11 mouse cellular contexts compared by ENCODE assay signal in genomic region chr4:122838416-122838815, GRCm38 (mm10). TPM values are rescaled to one million over a fixed set of nuclear protein-coding genes. Genes with fewer than 3 reads are reported as not detected.
DNase-seq lines count a peak whose midpoint lies in the region; ATAC-seq and TF ChIP-seq lines count a peak whose summit lies in the region.
"Had no signal": no experiment of that assay in that cellular context is flagged by ENCODE, and none has a peak within 500 bp of the region (broad histone marks: within the 10 kb centered on the region; RNA-seq: fewer than 3 reads in every experiment).

No protein-coding gene starts in this region.

- no peak for TF ChIP-seq CTCF in thymus, adult 2 months (IDR thresholded peaks at IDR 0.05; ENCODE audit: borderline replicate concordance, control insufficient read depth, extremely low read depth, insufficient read depth, low read length, poor library complexity)
- no peak for TF ChIP-seq CTCF in cerebellum, adult 2 months (IDR thresholded peaks at IDR 0.05; ENCODE audit: borderline replicate concordance, insufficient read depth, low read depth, low read length)

- no peak overlapping the region for H3K4me2 ChIP-seq in kidney, embryonic 15.5 days
- H3K4me2 ChIP-seq: liver, embryonic 12.5 days; midbrain, embryonic 13.5 days had no signal

- no peak overlapping the region for H3K4me3 ChIP-seq in thymus, adult 2 months (ENCODE audit: control insufficient read depth, insufficient read depth, low read length)
- H3K4me3 ChIP-seq in kidney, embryonic 15.5 days (replicated peaks), result no peak overlapping the region
- H3K4me3 ChIP-seq in cerebellum, adult 2 months (replicated peaks; ENCODE audit: insufficient read depth, low read depth, low read length), result no peak overlapping the region
- H3K4me3 ChIP-seq: hindbrain, embryonic 10.5 days; liver, embryonic 12.5 days; midbrain, embryonic 13.5 days had no signal

- H3K9me3 ChIP-seq in kidney, embryonic 15.5 days (replicated peaks), result no peaks in the 10 kb centered on the region
- H3K9me3 ChIP-seq: liver, embryonic 12.5 days had no signal

- no peak for DNase-seq in thymus, adult 2 months
- DNase-seq in thymus, postnatal 25 days, result no peak
- no peak for DNase-seq in cerebellum, adult 2 months
- DNase-seq in spleen, adult 12 weeks (ENCODE audit: low spot score), result no peak

- H3K36me3 ChIP-seq in thymus, adult 2 months (ENCODE audit: control insufficient read depth, insufficient read depth, low read length), result peaks cover 8% of the 10 kb centered on the region
- H3K36me3 ChIP-seq in kidney, embryonic 15.5 days, result peaks cover 20% of the 10 kb centered on the region

- peaks cover 20% of the 10 kb centered on the region for H3K4me1 ChIP-seq in thymus, adult 2 months (replicated peaks; ENCODE audit: control insufficient read depth, insufficient read depth, low read length)
- H3K4me1 ChIP-seq in kidney, embryonic 15.5 days, result peaks cover 14% of the 10 kb centered on the region
- H3K4me1 ChIP-seq in cerebellum, adult 2 months (ENCODE audit: control insufficient read depth, insufficient read depth, low read length), result peaks cover 3% of the 10 kb centered on the region; the same call in 1 of the 2 replicates

- TF ChIP-seq POLR2A in thymus, adult 2 months (IDR thresholded peaks at IDR 0.05; ENCODE audit: control insufficient read depth, extremely low read depth, insufficient read depth, low read length, poor library complexity), result no peak
- TF ChIP-seq POLR2A in cerebellum, adult 2 months (IDR thresholded peaks at IDR 0.05; ENCODE audit: borderline replicate concordance, insufficient read depth, low read length), result no peak

- WGBS in thymus, adult 2 months, result 5% methylated on average over 1 of the region's 1 CpGs
- WGBS in kidney, embryonic 15.5 days, result 69% methylated on average over 1 of the region's 1 CpGs
- WGBS in cerebellum, adult 2 months, result 44% methylated on average over 1 of the region's 1 CpGs

- ATAC-seq in activated CD4-positive, CD25-positive, alpha-beta regulatory T cell, adult 4 months, result peak; percentile 42
- peak; percentile 42; the same call in 1 of the 2 replicates for ATAC-seq in monocyte, adult 5-6 weeks (replicated peaks; ENCODE audit: insufficient number of reproducible peaks, low FRiP score, low TSS enrichment, poor library complexity, severe bottlenecking)
- ATAC-seq in kidney, embryonic 15.5 days (replicated peaks; ENCODE audit: low FRiP score), result no peak
- ATAC-seq: liver, embryonic 12.5 days; lung, postnatal 0 days; midbrain, embryonic 13.5 days had no signal

- peak overlapping the region; percentile 94 for H3K27ac ChIP-seq in thymus, adult 2 months (ENCODE audit: control insufficient read depth, insufficient read depth, low read length)
- no peak overlapping the region for H3K27ac ChIP-seq in kidney, embryonic 15.5 days
- H3K27ac ChIP-seq in cerebellum, adult 2 months (ENCODE audit: insufficient read depth, low read length), result no peak overlapping the region
- H3K27ac ChIP-seq: hindbrain, embryonic 10.5 days; liver, embryonic 12.5 days; midbrain, embryonic 13.5 days had no signal

- no peaks in the 10 kb centered on the region for H3K27me3 ChIP-seq in thymus, adult 2 months (ENCODE audit: control insufficient read depth, insufficient read depth, low read length)
- H3K27me3 ChIP-seq in kidney, embryonic 15.5 days, result no peaks in the 10 kb centered on the region
- no peaks in the 10 kb centered on the region for H3K27me3 ChIP-seq in cerebellum, adult 2 months (ENCODE audit: control insufficient read depth, insufficient read depth, low read length)
- H3K27me3 ChIP-seq: liver, embryonic 12.5 days; midbrain, embryonic 13.5 days had no signal

- H3K9ac ChIP-seq in kidney, embryonic 15.5 days, result no peak overlapping the region
- H3K9ac ChIP-seq: liver, embryonic 12.5 days; midbrain, embryonic 13.5 days had no signal

RNA-seq across cellular contexts. Expression of gene Ppt1, which starts 2.4 kb away (rescaled TPM):
- polyA plus RNA-seq in thymus, adult 2 months (2012; rRNA removed), result 79.5 and 86.7 TPM in 2 replicates
- 100 to 1,000 TPM; 104 to 109 TPM for polyA plus RNA-seq in activated CD4-positive, CD25-positive, alpha-beta regulatory T cell, adult 4 months (2017; shearing (Covaris generic))
- 118 to 145 TPM (median 130 TPM) in 3 replicates for total RNA-seq in monocyte, adult 5-6 weeks (2017)
- 76.1 and 82.4 TPM in 2 replicates for polyA plus RNA-seq in kidney, embryonic 15.5 days (2015; fragmentation: Nextera tagmentation; extraction: Ambion mirVana)
- 131 and 133 TPM in 2 replicates for polyA plus RNA-seq in cerebellum, adult 2 months (2012; rRNA removed)

RNA-seq across cellular contexts. Expression of gene Cap1, which starts 47.4 kb away (rescaled TPM):
- polyA plus RNA-seq in thymus, adult 2 months (2012; rRNA removed), result 192 and 203 TPM in 2 replicates
- 100 to 1,000 TPM; 373 to 385 TPM for polyA plus RNA-seq in activated CD4-positive, CD25-positive, alpha-beta regulatory T cell, adult 4 months (2017; shearing (Covaris generic))
- 562 to 797 TPM (median 623 TPM) in 3 replicates for total RNA-seq in monocyte, adult 5-6 weeks (2017)
- polyA plus RNA-seq in kidney, embryonic 15.5 days (2015; fragmentation: Nextera tagmentation; extraction: Ambion mirVana), result 71.3 and 79.5 TPM in 2 replicates
- 82.1 and 89.7 TPM in 2 replicates for polyA plus RNA-seq in cerebellum, adult 2 months (2012; rRNA removed)
